Mouse (Mus musculus) heart, embryonic 12.5 days (tissue): ENCODE results near the gene Tlx2. TPM values are rescaled to one million over a fixed set of nuclear protein-coding genes. Genes with fewer than 3 reads are reported as not detected.
A peak's percentile ranks its signal among the peaks of the same experiment; 100 is the strongest.

ENCODE experiments used
- ATAC-seq: fragments of 200-750 bp; cut with Nextera tagmentation; 2 replicates; pipeline ENCODE4 v1.8.0; 2017; ENCODE audit warnings: moderate TSS enrichment, moderate library complexity; ENCODE audit not compliant: insufficient number of reproducible peaks, low FRiP score
- H3K27ac ChIP-seq: fragments of 300-500 bp; sonication (generic); 2 replicates; pipeline ENCODE4 v1.5.1; 2016; ENCODE audit warnings: mild to moderate bottlenecking, moderate library complexity; ENCODE audit not compliant: poor library complexity, severe bottlenecking
- H3K27me3 ChIP-seq: fragments of 300-500 bp; sonication (generic); replicated peaks from 2 replicates; pipeline ENCODE4 v1.6.1; 2016; ENCODE audit warnings: mild to moderate bottlenecking, moderate library complexity
- H3K36me3 ChIP-seq: fragments of 300-500 bp; sonication (generic); 2 replicates; pipeline ENCODE4 v1.6.1; 2016; ENCODE audit warnings: mild to moderate bottlenecking, moderate library complexity
- H3K4me1 ChIP-seq: fragments of 300-500 bp; sonication (generic); replicated peaks from 2 replicates; pipeline ENCODE4 v1.6.1; 2016; ENCODE audit warnings: mild to moderate bottlenecking
- H3K4me2 ChIP-seq: fragments of 300-500 bp; sonication (generic); 2 replicates; pipeline ENCODE4 v1.6.1; 2016; ENCODE audit warnings: mild to moderate bottlenecking, moderate library complexity
- H3K4me3 ChIP-seq: fragments of 300-500 bp; sonication (generic); 2 replicates; pipeline ENCODE4 v1.5.1; 2016; ENCODE audit warnings: mild to moderate bottlenecking
- H3K9ac ChIP-seq: fragments of 300-500 bp; sonication (generic); 2 replicates; pipeline ENCODE4 v1.6.1; 2016; ENCODE audit warnings: mild to moderate bottlenecking, moderate library complexity
- H3K9me3 ChIP-seq: fragments of 300-500 bp; sonication (generic); replicated peaks from 2 replicates; pipeline ENCODE4 v1.6.1; 2016; ENCODE audit warnings: mild to moderate bottlenecking, moderate library complexity
- WGBS: fragments of 180-500 bp; shearing (Covaris S2); methylation state at CpG from one replicate; pipeline ENCODE4 v1.1.7; 2016; 5-methylcytosine and 5-hydroxymethylcytosine counted together
- polyA plus RNA-seq: library from polyadenylated mRNA; unstranded; fragments of >200 nt; fragmentation: Nextera tagmentation; extraction: Ambion mirVana; gene quantifications from 2 replicates; pipeline ENCODE4 v1.2.1, GENCODE M21; 2016

Tlx2 gene
- polyA plus RNA-seq, 1 experiment from 2014 or later = 0.18 TPM

DNA sequence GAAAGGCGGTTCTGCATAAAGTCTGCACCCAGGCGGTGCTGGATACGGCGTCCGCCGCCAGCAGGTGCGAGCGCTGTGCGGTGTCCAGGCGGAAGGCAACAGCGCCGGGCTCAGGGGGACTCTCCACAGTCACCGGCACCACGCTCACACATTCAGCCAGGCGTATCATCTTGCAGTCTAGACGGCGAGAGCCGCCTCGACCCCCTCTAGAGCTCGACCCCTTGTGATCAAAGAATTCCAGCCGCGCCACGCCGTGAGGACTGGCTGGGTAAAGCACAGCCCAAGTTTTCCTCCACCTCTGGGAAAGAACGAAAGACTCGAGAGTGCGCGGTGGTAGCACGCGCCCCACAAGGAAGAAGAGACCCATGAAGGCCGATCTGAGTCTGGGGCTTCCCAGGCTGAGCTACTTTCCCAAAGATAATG, 37.3 kb downstream of the Tlx2 start:
- peaks cover 70% of the 10 kb centered on the region for H3K27me3 ChIP-seq

DNA sequence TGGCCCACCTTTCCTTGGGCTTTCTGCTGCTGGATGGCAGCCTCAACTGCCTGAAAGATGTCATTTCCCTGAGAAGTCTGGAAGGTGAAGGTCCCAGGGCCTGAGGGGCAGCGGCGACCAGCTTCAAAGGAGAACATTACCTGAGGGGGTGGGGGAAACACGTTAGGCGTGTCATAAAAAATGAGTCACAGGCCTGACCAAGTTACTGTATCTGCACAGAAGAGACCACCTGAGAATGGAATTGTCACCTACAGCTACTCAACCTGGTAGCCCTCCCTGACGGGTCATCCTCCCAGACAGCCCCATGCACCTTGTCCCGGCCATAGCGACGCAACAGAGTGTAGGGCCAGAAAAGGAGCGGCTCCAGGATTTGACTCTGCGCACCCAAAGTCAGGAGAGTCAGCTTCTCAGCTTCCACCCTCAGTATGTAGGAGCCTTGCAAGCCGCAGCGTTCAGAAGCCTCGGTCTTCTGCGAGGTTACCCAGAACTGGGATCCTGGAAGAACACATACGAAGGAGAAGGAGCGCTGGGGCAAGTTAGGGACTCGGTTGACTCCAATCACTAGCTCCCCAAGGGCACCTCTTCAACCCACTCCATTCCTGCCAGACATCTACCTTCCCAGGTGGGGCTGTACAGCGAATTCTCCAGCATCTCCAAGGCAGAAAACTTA, 38.0 kb downstream of the Tlx2 start:
- Histone ChIP-seq H3K4me1 (peaks cover 44% of the 10 kb centered on the region), H3K4me2 (peak overlapping the region; percentile 76), H3K4me3 (peak overlapping the region; percentile 73), H3K9ac (peak overlapping the region; percentile 75; the same call in 1 of the 2 replicates), H3K36me3 (peaks cover 6% of the 10 kb centered on the region; the same call in 1 of the 2 replicates), H3K27ac (no peak overlapping the region), H3K27me3 (peaks cover 70% of the 10 kb centered on the region), H3K9me3 (no peaks in the 10 kb centered on the region)
- WGBS = 37% methylated on average over 18 of the region's 18 CpGs
- no peak for ATAC-seq

More for the DNA sequence above, 37.3 kb downstream of the Tlx2 start:
- Histone ChIP-seq H3K36me3 (peaks cover 6% of the 10 kb centered on the region; the same call in 1 of the 2 replicates), H3K4me1 (peaks cover 41% of the 10 kb centered on the region), H3K4me3 (peak overlapping the region; percentile 73), H3K9ac (peak overlapping the region; percentile 75), H3K9me3 (no peaks in the 10 kb centered on the region), H3K27ac (0 out of 2 replicates have a peak overlapping the region, but pooled peaks have one; percentile 2), H3K4me2 (peak overlapping the region; percentile 76)
- WGBS = under 1% methylated on average over 31 of the region's 31 CpGs
- ATAC-seq = peak; percentile 64

DNA sequence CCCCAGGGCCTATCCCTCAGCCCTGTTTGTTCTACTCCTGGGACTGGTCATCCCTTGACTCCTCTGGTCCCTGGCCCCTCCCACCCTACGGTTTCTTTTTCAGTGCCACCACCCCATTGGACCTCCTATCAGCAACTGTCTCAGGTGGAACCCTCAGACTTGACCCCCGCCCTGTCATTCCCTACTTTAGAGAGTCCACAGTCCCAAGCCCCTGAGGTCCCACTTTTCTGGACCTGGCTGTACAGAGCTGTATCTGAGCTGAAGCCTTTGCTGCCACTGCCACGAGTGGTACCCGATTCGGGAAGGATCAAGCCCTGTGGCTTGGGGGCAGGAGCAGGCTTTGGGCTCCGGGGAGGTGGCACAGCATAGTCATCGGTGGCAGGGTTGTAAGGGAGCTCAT, 39.0 kb downstream of the Tlx2 start:
- Histone ChIP-seq H3K9ac (no peak overlapping the region), H3K4me1 (peaks cover 44% of the 10 kb centered on the region), H3K4me2 (no peak overlapping the region), H3K4me3 (no peak overlapping the region), H3K36me3 (peaks cover 6% of the 10 kb centered on the region; the same call in 1 of the 2 replicates), H3K27me3 (peaks cover 64% of the 10 kb centered on the region), H3K9me3 (no peaks in the 10 kb centered on the region), H3K27ac (no peak overlapping the region)
- 78% methylated on average over 7 of the region's 7 CpGs for WGBS
- no peak for ATAC-seq

DNA sequence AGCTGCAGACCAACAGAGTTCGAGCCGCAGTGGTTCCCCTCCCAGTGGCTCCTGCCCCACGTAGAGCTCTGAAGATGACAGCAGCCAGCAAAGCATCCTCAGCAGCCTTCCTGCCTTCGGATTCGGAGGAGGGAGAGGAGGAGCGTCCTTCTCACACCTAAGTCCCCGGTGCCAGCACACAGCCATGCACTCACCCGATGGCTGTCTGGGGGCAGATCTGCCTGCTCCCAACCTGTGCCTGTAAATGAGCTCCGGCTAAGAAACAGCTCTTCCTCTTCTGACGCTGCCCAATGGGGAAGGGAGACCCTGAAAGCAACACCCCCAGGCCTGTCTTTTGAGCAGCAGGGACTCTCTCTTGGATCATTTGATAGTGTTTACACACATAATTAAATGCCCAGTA, 40.3 kb downstream of the Tlx2 start:
- Histone ChIP-seq H3K27ac (no peak overlapping the region), H3K4me3 (no peak overlapping the region), H3K4me2 (no peak overlapping the region), H3K9me3 (no peaks in the 10 kb centered on the region), H3K27me3 (peaks cover 56% of the 10 kb centered on the region), H3K4me1 (peaks cover 36% of the 10 kb centered on the region), H3K36me3 (peaks cover 6% of the 10 kb centered on the region; the same call in 1 of the 2 replicates), H3K9ac (no peak overlapping the region)
- 35% methylated on average over 10 of the region's 10 CpGs for WGBS
- ATAC-seq = no peak

DNA sequence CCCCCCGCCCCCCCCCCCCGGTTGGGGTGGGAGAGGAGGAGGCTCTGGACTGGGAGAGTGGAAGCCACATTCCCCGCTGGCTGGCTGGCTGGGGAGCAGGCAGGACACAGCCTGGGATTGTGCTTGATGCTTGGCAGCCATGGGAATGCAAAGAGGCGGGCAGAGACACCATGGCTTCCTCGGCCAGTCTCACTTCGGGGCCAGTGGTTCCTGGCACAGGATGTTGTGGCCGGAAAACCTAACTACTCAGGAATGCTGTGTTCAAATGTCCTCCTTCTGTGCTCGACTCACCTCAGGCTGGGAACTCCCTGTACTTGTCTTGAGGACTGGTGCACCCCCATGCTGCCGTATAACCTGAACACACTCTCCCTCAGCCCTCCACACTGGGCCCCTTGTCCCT, 42.4 kb downstream of the Tlx2 start:
- 54% methylated on average over 7 of the region's 9 CpGs for WGBS
- Histone ChIP-seq H3K4me2 (no peak overlapping the region), H3K36me3 (peaks cover 6% of the 10 kb centered on the region; the same call in 1 of the 2 replicates), H3K27me3 (peaks cover 56% of the 10 kb centered on the region), H3K27ac (no peak overlapping the region), H3K9me3 (no peaks in the 10 kb centered on the region), H3K4me3 (no peak overlapping the region), H3K9ac (no peak overlapping the region), H3K4me1 (peaks cover 27% of the 10 kb centered on the region)
- ATAC-seq = no peak

DNA sequence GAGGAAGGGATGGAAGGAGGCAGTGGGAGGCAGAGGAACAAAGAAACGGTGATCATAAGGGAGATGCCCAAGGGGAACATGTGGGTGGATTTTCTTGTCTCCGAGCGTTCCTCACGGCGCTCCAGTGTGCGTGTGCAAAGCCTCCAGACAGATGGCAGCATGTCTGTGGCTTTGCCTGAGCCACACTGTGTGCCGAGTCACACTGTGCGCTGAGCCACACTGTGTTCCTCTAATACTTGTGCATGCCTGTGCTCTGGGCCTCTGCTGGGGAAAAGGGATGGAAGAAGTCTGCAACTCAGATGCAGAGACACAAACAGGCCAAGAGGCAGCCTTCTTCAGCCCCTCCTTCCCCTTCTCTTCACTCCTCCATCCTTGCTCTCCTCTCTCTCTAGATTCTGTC, 42.8 kb downstream of the Tlx2 start:
- no peak overlapping the region for H3K4me2 ChIP-seq
- H3K36me3 ChIP-seq = peaks cover 6% of the 10 kb centered on the region; the same call in 1 of the 2 replicates
- no peak overlapping the region for H3K27ac ChIP-seq
- WGBS = 79% methylated on average over 8 of the region's 8 CpGs
- peaks cover 23% of the 10 kb centered on the region for H3K4me1 ChIP-seq
- no peak overlapping the region for H3K9ac ChIP-seq
- H3K4me3 ChIP-seq = no peak overlapping the region
- H3K9me3 ChIP-seq = no peaks in the 10 kb centered on the region
- no peak for ATAC-seq
- H3K27me3 ChIP-seq = peaks cover 55% of the 10 kb centered on the region

DNA sequence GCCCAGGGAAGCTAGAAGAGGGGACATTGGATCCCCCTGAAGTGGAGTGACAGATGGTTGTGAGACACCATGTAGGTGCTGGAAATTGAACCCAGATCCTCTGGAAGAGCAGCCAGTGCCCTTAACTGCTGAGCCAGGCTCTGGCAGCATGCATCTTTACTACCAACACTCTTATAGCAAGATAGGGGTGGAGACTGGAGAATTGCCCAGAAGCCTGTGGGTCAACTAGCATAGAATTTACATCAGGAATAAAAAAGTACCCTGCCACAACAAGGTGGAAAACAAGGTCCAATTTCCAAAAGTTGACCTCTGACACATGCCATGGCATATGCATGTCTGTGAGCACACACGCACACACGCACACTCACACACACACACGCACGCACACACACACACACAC, 44.9 kb downstream of the Tlx2 start:
- no peak for ATAC-seq
- WGBS = 96% methylated on average over 4 of the region's 4 CpGs
- Histone ChIP-seq H3K27ac (no peak overlapping the region), H3K4me2 (no peak overlapping the region), H3K9ac (no peak overlapping the region), H3K4me3 (no peak overlapping the region), H3K4me1 (peaks cover 12% of the 10 kb centered on the region), H3K36me3 (no peaks in the 10 kb centered on the region), H3K9me3 (no peaks in the 10 kb centered on the region), H3K27me3 (peaks cover 34% of the 10 kb centered on the region)

DNA sequence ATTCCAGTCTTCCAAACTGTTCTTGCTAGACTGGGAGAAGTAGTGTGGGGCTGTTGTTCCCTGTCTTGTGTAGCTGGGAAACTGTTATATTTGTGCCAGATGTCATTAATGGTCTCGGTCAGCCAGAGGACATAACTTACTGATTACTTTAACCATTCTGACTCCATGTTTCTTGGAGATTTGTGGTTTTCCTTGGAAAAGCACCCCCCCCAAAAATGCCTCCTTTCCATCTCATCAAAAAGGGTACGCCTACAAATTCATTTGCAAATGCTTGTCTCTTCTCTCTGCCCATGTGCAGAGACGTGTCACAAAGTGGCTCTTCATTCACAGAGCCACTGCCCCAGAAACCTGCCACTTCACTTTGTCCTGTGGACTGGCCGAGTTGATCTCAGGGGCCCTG, 45.7 kb downstream of the Tlx2 start:
- Histone ChIP-seq H3K4me3 (no peak overlapping the region), H3K36me3 (no peaks in the 10 kb centered on the region), H3K27ac (no peak overlapping the region), H3K9me3 (no peaks in the 10 kb centered on the region), H3K27me3 (peaks cover 26% of the 10 kb centered on the region), H3K9ac (no peak overlapping the region), H3K4me1 (peaks cover 6% of the 10 kb centered on the region), H3K4me2 (no peak overlapping the region)
- no peak for ATAC-seq
- WGBS = 71% methylated on average over 4 of the region's 4 CpGs

DNA sequence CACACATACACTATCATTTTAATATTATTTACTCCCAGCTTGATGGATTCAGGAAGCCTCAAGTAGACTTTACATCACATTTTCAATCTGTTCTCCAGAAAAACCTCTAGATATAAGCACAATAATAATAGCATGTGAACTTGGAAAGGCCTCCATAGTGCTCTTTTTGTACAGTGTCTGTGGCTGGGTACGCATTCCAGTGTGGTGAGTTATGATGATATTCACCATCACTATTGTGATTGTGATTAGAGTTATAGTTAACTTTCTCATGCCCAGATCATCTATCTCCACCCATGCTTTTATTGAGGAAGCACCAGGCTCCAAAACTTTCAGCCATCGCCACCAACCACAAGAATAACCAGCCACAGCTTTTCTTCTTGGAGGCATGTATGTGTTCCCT, 46.3 kb downstream of the Tlx2 start:
- Histone ChIP-seq H3K9me3 (no peaks in the 10 kb centered on the region), H3K27me3 (peaks cover 20% of the 10 kb centered on the region), H3K4me3 (no peak overlapping the region), H3K27ac (no peak overlapping the region), H3K4me1 (peaks cover 6% of the 10 kb centered on the region), H3K4me2 (no peak overlapping the region), H3K9ac (no peak overlapping the region), H3K36me3 (no peaks in the 10 kb centered on the region)
- no peak for ATAC-seq
- 89% methylated on average over 2 of the region's 2 CpGs for WGBS

DNA sequence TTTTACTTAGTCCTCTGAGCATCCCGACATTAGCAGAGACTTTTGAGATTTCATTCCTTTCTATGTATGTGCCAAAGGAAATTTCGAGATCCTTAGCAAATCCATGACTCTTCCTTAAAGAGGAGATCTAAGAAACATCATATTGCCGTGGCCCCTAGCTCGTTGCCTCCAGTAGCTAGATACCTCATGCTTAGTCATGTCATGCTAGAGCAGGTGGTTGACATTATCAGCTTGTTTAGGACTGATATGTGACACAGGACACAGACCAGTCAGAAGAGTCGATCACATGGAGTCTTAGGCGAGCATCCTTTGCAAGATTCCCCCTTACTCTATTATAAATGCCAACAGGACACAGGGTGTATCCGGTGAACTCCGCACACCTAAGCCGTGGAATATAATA, 47.1 kb downstream of the Tlx2 start:
- Histone ChIP-seq H3K4me3 (no peak overlapping the region), H3K4me2 (no peak overlapping the region), H3K36me3 (no peaks in the 10 kb centered on the region), H3K4me1 (peaks cover 4% of the 10 kb centered on the region), H3K9ac (no peak overlapping the region), H3K9me3 (no peaks in the 10 kb centered on the region), H3K27me3 (peaks cover 12% of the 10 kb centered on the region), H3K27ac (no peak overlapping the region)
- ATAC-seq = no peak
- 81% methylated on average over 9 of the region's 9 CpGs for WGBS

DNA sequence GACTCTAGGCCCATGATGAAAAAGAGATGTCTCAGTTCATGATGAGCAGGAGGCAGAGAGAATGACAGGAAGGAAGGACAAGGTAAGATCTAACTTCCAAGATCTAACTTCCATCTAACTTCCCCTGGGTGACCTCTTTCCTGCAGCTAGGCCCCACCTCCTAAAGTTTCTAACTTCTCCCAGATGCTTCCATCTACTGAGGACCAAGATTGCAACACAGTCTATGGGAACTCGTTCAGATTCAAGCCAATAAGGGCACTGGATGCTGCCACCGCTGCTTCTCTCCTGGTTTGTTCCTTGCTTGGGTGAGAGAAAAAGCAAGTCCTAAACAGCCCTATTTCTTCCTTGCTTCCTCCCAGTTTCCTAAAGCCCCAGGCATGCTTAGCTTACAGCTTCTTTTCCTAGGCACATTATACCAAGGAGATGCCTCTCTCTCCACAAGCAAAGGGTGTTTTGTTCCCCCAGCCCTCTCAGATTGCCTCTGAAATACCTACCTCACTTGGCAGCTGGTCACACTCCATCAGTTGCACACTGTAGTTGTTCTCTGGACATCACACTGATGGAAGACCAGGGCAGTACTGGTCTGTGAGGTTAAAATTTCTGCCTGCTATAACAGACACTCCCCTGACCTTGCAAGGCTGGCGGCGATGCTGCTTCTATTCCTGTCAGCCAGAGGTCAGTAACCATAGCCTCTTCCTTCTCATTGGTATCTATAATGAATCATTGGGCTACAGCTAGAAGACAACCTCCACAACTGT, 49.1 kb downstream of the Tlx2 start:
- 67% methylated on average over 4 of the region's 4 CpGs for WGBS
- no peak overlapping the region for H3K4me2 ChIP-seq

More for the DNA sequence above, 49.1 kb downstream of the Tlx2 start:
- Histone ChIP-seq H3K27ac (no peak overlapping the region), H3K27me3 (no peaks in the 10 kb centered on the region), H3K4me3 (no peak overlapping the region), H3K36me3 (no peaks in the 10 kb centered on the region), H3K4me1 (peaks cover 7% of the 10 kb centered on the region; the same call in 1 of the 2 replicates), H3K9ac (no peak overlapping the region), H3K9me3 (no peaks in the 10 kb centered on the region)
- ATAC-seq = no peak
